Mouse (Mus musculus) embryo, embryonic 9.5 days (tissue): ENCODE measurements around the gene Tox4.
"Not testable (repeated sequence)": the region's sequence is repeated elsewhere in the genome, so short reads cannot be mapped to it uniquely, and the experiment has no call there.

ENCODE experiments used
- DNase-seq: peaks from one replicate; pipeline ENCODE4 v3.0.0-alpha.2; 2017; ENCODE audit errors: extremely low spot score

The Tox4 gene

GRCm38 (mm10) chr14:52278932-52279746, at the start of gene Tox4, which contains the start of gene Rab2b:
Tox4 (plus strand) TSS chr14:52279146.
Rab2b (minus strand) TSS chr14:52279545.
- peak; percentile 99 for DNase-seq

- no peak for DNase-seq
Measured at GRCm38 (mm10) chr14:52232249-52232648, 46.7 kb upstream of the Tox4 start.

- DNase-seq, result no peak
Measured at GRCm38 (mm10) chr14:52235165-52235564, 43.8 kb upstream of the Tox4 start.

- DNase-seq, result no peak
Measured at GRCm38 (mm10) chr14:52236216-52236615, 42.7 kb upstream of the Tox4 start.

- DNase-seq, result peak; percentile 99
Measured at GRCm38 (mm10) chr14:52244041-52244689, 34.8 kb upstream of the Tox4 start.

DNA sequence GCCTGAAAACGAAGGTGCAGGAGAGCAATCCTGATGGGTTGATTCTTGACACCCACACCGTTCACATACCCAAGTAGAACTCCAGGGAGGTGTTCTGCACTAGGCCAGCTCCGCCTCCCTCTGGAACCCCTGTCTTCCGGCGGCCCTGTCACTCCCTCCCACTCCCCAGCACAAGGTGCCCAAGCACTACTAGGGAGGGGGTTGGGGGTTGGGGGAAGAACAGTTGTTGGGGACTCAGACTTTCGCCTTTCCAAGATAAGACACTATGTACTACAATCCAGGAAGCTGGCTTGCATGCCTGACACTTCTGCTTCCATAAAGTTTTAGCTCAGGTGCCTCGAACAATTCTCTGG, 34.3 kb upstream of the Tox4 start:
- DNase-seq, result no peak

DNA sequence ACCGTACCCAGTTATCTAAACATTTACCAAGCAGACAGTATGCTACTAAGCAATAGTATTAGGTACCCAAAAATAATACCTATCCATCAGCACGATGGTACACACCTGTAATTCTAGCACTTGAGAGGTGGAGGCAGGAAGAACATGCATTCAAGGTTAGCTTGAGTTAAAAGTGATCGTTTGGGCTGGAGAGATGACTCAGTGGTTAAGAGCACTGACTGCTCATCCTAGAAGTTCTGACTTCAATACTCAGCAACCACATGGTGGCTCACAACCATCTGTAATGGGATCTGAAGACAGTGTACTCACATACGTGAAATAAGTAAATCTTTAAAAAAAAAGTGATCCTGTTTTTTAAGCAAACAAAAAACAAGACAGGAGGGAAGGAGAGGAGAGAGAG, 32.8 kb upstream of the Tox4 start:
- no peak for DNase-seq

DNA sequence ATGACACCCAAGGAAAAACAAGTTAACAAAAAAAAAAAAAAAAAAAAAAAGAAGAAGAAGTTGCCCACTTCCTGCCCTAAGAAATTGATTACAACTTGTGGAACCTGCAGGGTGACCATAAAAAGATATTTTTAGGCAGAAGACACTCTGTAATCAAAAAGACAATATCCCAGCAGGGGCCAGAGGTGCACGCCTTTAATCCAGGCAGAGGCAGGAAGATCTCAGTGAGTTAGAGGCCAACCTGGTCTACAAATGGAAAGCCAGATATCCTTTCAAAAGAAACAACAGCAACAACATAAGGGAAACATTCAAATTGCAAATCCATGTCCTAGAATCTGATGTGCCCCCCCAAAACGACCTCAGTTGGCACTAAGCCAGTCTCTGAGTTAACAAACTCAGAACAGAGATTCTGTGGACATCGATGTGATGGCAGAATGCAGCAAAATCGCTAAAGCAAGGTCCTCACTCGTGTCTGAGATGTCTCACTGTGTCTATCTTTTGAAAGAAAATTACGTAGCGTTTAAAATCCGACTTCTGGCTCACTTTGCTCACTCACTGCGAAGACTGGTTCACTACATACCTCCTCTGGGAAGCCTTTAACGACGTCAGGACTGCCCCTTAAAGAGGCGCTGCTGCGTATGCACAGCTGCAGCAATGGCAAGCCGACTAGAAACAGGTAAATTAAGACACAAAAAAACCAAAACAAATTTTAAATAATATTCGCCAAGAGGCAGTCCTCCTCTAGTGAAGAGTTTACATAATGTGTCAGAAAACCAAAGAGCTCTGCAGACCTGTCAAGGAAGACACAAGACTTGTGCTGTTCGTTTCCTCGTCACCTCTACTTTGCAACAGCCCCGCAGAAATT, 22.4 kb upstream of the Tox4 start:
- no peak for DNase-seq

- DNase-seq, result peak; percentile 98
Measured at GRCm38 (mm10) chr14:52257484-52258213, 21.3 kb upstream of the Tox4 start, which contains the start of gene Chd8. Chd8 (minus strand) TSS chr14:52257780.

DNA sequence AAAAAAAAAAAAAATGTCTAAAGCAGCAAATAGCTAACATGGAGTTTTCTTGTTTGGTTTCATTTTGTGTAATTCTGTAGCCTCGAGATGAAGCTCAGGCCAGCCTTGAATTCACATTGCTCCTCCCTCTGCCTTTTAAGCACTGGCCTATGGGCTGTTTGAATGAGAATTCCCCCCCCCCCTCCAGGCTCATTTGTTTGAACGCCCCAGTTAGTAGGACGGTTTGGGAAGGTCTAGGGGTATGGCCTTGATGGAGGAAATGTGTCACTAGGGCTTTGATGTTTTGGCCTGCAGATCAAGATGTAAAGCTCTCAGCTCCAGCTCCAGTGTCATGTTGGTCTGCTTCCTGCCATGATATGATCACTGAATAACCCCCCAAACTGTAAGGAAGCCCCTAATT, 6.2 kb upstream of the Tox4 start:
- no peak for DNase-seq

DNA sequence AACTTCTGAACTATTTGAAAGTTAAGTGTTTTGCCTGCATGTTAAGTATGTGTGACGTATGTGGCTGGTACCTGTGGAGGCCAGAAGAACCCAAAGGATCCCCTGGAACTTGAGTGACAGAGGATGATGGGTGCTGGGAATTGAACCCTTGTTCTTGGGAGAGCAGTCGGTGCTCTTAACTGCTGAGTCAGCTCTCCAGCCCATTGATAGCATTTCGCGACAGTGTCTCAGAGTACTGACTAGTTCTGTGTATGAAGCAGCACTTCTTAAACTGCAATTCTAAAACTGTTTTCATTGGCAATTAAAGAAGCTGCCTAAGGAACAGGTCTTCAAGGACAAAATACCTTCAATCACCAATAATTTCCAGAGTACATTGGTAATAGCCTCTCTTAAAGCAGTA, 1.7 kb upstream of the Tox4 start:
- no peak for DNase-seq

- DNase-seq, result no peak
Measured at GRCm38 (mm10) chr14:52279747-52280120, 788 bp downstream of the Tox4 start.

DNA sequence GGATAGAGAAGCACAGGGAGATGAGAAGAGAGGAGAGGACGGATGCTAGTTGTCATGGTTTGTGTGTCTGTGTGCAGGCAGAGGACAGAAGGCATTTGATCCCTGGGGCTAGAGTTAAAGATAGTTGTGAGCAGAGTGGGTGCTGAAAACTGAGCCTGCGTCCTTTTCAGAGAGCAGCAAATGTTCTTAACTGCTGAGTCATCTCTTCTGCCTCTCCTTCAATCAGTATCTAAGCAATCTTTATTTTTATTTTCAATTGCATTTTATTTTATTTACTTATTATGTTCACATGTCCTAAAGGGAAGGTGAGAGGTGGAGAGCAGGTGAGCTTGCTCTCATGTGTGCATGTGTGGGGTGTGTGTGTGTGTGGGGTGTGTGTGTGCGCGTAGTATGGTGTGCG, 4.7 kb downstream of the Tox4 start:
- no peak for DNase-seq

GRCm38 (mm10) chr14:52284191-52284590, 5.2 kb downstream of the Tox4 start:
- no peak for DNase-seq

- DNase-seq, result no peak
Measured at GRCm38 (mm10) chr14:52295558-52296264, 16.8 kb downstream of the Tox4 start.

DNA sequence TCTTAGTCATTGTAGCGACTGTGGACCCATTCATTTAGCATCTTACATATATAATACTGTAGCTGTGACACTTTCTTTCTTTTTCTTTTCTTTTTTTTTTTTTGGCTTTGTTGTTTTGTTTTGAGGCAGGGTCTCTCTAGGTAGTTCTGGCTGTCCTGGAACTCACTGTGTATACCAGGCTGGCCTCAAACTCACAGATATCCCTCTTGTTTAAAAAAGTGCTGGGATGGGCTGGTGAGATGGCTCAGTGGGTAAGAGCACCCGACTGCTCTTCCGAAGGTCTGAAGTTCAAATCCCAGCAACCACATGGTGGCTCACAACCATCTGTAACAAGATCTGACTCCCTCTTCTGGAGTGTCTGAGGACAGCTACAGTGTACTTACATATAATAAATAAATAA, 24.6 kb downstream of the Tox4 start:
- not testable (repeated sequence) for DNase-seq

- peak; percentile 91 for DNase-seq
Measured at GRCm38 (mm10) chr14:52304644-52305271, 25.8 kb downstream of the Tox4 start, which contains the start of gene Mettl3. Mettl3 (minus strand) TSS chr14:52305128.

DNA sequence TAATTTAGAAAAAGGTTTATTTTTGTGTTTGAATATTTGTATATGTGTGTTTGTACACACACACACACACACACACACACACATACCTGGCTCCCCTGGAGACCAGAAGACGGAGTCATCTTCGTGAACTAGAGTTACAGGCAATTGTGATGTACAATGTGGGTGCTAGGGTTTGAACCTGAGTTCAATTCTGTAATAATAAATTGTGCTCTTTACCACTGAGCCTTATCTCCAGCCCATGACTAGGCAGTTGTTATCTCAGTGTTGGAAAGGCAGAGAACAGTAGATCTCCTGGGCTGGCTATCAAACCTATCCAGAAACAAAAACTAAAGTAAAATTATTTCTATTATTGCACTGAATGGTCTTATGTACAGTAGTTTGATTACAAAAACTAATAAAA, 27.2 kb downstream of the Tox4 start:
- DNase-seq, result no peak

DNA sequence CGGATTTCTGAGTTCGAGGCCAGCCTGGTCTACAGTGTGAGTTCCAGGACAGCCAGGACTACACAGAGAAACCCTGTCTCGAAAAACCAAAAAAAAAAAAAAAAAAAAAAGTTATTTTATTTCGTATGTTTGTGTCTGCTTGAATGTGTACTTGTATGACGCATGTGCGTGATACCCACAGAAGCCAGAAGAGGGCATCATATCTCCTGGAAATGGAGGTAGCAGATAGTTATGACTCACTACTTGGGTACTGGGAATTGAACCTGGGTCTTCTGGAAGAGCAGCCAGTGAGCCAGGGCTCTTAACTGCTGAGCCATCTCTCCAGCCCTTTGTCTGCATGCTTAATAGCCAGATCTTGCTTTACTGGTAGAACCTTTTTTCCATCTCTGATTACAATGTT, 31.4 kb downstream of the Tox4 start:
- not testable (repeated sequence) for DNase-seq

GRCm38 (mm10) chr14:52310906-52311305, 32.0 kb downstream of the Tox4 start:
- DNase-seq, result no peak
